Mouse (Mus musculus): ENCODE results near the gene Psg16. TPM values are rescaled to one million over a fixed set of nuclear protein-coding genes. Genes with fewer than 3 reads are reported as not detected.
A peak's percentile ranks its signal among the peaks of the same experiment; 100 is the strongest.

Psg16 gene
- 1 to 10 TPM in 1 of 2 experiments, under 1 TPM in 1; 0.13 to 1.4 TPM for polyA plus RNA-seq (2017; shearing (Covaris generic))

DNA sequence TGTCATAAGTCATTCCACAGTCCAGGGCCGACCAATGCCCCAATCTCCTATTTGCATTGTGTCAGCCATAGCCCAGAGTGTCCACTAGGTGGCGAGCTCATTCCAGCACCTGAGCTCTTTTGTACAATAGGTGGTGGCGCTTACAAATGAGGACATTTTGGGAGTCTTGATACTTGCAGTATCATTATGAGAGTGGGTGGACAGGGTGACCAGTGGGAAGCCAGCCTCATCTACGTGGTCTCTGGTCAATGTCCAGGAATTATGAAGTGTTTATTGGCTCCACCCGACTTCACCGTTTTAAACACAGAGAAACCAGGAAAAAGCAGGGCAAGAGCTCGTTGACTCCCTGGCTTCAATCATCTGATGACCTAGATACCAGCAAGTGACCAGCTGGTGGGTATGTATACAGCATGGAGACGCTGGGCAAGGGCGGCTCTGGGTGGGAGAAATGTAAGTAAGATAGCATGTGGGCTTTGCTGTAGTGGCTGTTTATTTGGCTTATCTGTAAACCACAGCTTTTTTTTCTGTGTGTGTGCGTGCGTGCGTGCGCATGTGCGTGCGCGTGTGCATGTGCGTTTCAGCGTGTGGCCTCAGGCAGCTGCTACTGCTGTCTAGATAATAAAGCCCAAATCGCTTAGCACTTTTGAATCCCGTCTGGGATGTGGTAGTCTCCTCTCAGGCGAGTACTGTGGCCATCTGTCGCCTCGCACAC is at the start of gene Psg16:
Gene Psg16 (plus strand): TSS at position 137 of the 712 bp plus-strand sequence.
- ATAC-seq, result peak; percentile 71

DNA sequence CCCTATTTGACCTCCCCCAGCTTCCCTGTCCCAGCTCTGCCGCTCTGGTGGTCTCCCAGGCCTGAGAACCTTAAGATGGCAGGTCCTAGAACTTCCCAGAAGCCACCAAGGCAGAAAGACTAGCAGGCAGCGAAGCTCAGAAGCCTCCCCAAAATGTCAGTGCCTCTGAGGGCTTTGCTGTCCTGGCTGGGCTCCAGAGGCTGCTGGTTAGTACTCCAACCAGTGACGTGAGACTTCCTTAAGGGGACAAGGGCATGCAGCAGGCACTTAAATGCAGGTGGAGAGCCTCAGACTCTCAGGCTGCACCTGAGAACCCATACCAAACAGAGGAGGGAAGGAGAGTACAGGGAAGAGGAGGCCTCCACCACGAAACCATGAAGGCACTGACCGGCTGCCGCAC is 49.7 kb upstream of the Psg16 start:
- no peak for ATAC-seq

DNA sequence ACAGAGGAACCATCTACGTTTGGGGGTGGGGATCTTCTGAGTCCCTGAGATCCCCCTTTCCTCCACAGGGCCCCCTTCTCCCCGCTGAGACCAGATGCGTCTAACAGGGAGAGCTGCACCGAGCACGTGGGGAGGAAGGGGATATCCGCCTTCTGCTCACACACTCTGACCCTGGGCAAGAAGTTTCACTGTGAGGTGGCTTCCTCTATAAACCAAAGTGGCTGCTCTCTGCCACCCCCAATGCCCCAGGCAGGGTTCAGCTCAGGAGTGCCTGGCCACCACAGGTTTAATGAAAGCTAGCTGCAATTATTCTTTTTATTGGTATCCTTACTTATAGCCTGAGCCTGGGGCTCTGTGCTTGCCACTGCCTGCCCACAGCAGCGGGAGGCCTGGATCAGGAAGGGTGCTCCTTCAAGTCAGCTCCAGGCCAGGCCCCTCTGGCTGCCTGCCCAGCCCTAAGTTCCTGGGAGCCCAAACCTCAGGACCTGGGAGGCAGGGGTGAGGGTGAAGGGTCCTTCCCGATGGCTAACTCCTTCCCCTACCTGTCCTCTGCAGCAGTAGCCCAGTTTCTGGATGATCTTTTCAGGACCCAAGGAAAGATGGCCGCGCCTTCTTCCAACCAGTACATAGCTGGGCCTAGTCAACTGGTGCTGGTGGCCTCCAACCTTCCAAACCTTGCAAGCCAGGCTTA is 48.9 kb upstream of the Psg16 start:
- ATAC-seq, result peak; percentile 58

DNA sequence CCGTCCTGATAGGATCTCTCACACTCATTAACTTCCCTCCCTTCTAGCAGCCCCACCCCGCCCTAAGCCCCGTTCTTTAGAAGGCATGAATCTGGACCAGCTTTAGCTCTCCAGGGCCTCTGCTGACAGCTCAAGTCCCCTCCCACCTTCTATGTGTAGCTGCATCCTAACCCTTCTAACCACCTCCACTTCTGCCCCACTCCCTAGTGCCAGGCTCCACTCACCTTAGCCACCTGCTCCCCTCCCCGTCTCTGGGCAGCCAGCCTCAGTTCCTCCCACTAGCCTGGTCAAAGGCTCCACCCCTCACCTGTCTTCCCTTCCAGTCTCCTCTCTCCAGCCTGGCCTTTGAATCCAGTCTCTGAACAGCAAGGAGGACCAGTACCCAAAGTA is 48.3 kb upstream of the Psg16 start:
- ATAC-seq, result no peak

DNA sequence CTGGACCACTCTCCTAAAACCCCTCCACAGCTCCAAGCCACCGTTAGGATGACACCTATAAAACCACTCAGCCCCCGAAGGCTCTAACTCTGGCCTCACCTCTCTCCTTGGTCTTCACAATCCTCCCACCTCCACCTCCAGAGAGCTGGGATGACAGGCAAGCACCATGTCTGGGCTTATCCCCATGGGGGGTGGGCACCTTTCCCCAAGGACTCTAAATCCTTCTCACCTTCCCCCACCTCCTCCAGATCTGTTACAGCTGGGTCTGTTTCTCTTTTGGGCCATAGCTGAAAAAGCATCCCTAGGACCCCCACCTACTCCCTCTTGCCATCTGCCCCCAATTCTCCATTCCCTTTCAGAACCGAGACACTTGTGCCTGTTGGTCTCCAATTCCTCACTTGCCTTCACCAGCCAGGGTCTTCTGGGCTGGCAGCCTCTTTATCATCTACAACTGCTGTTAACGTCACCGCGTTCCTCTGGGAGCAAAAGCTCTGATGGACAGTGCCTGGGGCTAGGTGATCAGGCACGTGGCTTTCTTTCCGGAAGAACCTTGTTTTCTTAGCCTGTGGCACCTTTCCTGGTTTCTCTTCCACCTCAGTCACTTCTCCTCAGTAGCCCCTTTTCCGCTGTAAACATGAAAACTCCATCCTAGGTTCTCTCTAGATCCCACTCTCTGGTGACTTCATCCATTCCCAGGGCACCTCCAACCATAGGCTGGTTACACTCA is 47.8 kb upstream of the Psg16 start:
- no peak for ATAC-seq

DNA sequence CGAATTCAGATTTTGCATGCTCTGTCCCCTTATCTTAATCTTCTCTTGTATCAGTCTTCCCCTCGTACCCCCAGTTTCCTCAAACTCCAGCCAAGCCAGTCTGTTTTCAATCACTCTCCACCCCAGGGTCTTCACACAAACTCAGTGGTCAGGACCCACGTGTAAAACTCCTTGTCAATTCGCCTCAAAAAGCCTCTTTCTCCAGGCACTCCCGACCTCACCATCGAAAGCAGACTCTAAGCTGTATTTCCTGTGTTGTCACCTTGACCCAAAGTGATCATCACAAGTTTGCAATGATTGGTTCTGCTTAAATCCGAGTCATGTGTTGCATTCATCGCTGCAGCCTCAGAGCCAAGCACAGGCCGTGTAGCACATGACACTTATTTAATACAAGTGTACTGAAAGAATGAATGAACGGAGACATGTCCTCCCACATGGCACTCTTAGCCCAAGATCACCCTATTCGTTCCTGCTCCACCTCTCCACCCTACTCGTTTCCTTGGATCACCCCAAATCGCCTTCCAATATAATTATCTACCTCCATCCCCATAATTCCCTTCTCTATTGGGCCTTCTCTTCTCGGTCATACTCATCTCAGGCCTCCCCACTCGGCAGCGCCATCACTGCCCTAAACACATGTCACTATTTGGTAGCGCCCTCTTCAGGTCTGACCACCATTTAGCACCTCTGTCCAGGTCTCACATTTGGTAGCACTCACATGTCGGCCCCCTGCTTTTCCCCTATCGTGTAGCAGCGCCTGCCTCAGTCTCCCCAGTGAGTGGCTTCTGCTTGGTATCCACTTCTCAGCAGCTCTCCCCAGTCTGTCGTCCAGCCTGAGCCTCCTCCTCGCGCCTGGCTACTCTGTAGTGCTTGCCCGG is 46.9 kb upstream of the Psg16 start:
- ATAC-seq, result peak; percentile 68

DNA sequence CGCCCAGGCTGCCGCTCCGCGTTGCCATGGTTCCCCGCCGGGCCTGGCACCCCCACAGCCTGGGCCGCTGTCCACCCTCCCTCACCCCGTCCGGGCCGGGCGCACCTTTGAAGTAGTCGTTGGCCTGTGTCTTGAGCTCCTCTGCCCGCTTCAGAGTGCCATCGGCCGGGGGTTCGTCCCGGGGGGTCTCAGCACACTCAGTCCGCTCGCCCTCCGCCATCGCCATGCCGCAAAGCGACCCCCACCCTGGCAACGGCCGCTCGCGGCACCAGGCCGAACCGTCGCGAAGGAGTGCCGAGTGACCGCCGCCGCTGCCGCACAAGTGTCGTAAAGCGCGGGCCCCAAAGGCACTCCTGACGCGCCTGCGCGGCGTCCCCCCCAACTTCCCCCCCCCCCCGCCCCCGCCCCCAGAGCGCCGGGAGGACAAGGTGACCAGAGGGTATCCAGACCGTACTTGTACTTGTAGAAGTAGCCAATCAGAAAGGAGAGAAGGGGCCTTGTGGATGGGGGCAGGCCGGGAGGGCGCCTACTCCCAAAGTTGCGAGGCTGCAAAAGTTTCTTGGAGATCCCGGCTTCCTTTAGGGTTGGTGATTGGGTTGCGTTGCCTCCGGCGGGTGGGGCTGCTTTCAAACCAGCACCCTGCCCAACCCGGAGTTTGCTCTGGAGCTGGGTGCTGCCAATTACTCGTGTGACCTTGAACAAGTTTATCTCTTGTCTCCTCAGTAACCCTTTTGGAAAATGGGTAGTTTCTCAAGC is 46.1 kb upstream of the Psg16 start, which contains the start of gene Ppp5c:
Gene Ppp5c (minus strand): TSS at position 337 of the 756 bp plus-strand sequence.
- peak; percentile 12 for ATAC-seq

DNA sequence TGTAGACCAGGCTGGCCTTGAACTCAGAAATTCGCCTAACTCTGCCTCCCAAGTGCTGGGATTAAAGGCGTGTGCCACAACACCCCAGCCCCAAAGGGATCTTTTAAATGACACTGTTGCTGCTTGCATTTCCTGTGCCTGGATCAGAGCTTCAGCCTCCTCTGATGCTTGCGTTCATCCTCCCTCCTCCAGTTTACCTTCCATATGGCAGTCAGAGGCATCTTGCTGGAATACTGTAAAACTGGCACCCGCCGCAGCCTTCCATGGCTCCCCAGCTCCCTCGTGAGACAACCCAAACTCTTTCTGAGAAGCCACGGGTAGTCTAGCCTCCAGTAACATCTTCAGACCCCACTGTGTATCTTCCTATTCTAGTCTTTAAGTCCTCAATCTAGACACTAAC is 44.9 kb upstream of the Psg16 start:
- ATAC-seq, result no peak

DNA sequence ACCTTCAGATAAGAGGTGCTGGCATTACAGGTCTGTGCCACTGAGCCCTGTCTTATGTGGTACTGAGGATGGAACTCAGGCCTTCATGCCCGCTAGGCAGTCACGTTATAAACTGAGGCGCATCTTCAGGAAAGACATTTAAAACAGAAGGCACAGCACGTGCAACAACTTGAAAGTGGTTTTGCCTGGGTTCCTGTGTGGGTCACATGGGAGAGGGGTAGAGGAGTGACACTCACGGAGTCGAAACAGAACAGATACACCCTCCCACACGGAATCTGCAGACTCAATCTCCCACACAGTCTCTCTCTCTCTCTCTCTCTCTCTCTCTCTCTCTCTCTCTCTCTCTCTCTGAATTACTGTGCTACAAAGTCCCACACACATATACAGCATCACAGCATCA is 43.6 kb upstream of the Psg16 start:
- ATAC-seq, result peak; percentile 43

DNA sequence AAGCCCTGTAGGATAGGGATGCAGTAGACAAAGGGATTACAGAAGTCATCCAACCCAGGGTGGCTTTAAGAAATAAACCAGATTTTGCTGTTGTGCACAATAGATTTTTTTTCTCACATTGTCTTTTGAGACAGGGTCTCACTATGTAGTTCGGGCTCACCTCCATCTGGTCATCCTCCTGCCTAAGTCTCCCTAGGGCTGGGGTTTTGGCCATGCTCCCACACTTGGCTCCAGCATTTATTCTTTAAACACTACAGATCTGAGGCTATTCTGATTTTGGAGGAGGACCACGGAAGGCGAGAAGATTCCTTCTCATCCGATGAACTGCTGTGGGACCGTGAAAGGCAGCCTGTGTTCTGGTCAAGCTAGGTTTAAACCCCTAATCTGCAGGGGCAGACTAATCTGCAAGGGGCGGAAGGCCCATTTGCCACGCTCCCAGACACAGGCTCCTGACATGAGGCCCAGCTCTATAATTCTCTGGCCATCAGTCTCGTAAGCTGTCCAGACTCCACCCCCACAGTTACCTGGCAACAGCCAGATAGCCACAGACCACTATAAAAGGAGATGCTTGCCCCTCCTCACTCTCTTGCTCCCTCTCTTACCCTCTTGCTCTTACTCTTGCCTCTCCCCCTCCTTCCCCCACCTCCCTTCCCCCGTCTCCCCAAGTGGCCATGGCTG is 35.7 kb upstream of the Psg16 start:
- ATAC-seq, result no peak

DNA sequence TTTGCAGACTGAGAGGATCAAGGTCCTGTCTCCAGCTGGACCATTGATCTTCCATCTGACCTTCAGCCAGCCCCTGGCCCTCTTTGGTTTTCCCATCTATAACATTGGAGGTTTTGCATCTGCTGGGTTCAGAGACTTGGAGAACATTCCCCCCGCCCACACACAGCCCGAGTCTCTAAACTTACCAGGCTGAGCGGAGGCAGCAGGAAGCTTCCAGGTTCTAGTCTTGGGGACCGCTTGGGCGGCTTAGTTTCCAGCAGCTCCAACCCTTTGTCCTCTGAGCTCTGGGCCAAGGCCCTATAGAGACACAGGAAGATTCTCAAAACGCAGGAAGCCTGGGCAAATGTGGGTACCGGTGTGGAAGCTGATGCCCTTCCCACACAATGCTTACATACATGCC is 34.5 kb upstream of the Psg16 start:
- no peak for ATAC-seq

DNA sequence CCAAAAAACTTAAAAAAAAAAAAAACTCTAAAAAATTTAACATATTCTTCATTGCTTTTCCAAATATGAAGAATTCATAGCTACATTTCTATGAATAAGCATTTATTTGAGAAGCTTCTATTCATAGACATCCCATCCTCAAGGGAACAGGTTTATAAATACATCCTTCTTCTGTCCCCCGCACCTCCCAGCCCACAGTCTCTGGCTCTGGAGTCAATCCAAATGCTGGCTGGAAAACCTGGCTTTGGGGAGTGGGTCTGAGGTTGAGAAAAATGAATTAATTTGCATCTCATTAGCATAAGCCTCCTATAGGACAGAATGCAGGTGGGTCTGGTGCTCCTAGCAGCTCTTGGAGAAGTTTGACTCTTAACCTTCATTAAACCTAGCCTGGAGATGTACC is 28.1 kb upstream of the Psg16 start:
- no peak for ATAC-seq

DNA sequence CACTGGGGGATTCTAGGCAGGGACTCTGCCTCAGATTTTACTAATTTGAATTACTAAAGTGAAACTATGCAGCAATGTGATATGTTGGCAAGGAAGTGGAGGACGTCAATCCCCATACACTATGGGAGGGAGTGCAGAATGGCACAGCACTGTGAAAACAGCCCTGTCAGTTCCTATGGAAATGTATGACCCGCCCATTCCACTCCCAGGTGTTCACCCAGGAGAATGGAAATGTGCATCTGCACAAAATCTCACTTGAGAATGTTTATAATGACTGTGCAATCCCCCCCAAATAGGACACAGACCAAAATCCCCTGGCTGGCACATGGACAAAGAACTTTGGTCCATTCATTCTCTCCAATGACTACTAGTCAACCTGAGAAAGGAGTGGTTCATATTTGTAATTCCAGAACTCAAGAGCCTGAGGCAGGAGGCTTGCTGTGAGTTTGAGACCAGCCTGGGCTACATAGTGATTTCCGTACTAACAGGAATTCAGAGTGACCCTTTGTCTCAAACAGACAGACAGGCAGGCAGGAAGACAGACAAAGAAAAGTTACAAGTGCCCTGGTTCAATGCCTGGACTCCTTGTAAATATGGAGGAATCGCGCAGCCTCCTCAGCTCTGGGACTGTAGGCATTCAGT is 26.7 kb upstream of the Psg16 start:
- no peak for ATAC-seq

DNA sequence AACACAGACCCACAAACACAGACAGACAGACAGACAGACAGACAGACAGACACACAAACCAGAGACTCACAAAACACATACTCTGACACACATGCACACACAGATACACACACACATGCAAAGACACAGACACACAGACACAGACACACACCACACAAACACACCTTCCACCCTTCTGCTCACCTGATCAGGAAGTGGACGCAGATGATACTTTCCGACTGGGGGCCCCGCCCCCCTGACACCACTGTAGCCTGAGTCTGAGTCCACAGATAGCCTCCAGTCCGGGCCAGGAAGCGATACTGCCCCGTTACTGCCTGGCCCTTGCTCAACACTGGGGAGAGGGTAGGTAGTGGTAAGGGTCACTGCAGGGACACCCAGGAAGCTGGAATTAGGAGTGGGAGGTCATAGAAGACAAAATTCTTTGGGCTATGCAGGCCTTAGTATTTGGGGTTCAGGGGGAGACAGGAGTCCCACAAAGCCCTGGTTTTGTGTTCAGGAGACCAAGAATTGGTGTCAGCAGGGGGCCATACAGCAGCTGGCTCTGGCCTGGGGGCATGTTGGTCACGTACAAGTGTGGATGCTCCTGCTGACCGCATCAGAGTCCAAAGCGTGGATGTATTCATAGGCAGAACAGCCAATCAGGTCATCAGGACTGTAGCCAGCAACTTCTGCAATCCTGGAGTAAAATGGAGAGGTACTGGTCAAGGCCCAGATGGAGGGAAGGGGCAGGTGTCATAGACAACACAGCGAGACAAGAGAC is 25.2 kb upstream of the Psg16 start:
- no peak for ATAC-seq

DNA sequence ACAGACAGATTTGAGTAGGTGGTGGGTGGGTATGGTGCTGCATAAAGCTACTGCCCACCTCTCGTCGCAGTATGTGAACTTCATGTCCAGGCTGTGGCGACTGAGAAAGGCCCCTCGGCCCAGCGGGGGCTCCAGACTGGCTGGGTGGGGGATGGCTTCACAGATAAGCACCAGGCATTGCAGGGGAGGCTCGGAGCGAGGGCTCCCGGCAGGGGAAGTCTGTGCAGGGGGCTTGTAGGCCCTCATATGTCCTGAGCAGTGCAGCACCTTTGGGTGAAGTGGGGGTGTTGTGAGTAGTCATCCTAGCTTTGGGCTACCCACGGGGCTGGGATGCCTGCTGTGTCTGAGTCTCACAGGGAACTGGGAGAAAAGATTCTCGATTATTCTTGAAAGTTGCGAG is 23.3 kb upstream of the Psg16 start:
- no peak for ATAC-seq

DNA sequence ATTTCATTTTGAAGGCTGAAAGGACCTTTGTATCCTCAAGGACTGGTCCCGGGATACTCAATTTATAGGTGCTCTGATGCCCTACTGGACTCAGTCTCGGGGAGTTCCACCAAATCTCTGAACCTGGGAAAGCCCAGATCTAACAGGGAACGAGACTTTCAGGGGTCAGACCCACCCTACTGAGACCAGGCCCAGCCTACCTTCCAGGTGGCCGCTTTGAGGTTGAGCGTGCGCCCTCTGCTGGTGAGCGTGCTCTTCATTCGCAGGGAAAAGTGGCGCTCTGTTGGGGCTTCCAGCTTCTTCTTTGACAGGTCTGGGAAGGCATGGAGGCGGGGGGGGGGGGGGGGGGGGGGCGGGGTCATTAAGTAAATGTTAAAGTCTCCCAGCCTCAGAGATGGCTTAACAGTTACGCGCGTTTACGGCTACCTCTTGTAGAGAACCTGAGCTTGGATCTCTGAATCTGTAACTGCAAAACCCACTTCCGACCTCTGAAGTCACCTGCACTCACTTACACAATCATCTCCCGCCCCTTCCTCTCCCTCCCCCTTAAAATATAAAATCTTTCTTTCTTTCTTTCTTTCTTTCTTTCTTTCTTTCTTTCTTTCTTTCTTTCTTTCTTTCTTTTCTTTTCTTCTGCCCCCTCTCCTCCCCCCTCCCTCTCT is 22.8 kb upstream of the Psg16 start:
- ATAC-seq, result peak; percentile 87

DNA sequence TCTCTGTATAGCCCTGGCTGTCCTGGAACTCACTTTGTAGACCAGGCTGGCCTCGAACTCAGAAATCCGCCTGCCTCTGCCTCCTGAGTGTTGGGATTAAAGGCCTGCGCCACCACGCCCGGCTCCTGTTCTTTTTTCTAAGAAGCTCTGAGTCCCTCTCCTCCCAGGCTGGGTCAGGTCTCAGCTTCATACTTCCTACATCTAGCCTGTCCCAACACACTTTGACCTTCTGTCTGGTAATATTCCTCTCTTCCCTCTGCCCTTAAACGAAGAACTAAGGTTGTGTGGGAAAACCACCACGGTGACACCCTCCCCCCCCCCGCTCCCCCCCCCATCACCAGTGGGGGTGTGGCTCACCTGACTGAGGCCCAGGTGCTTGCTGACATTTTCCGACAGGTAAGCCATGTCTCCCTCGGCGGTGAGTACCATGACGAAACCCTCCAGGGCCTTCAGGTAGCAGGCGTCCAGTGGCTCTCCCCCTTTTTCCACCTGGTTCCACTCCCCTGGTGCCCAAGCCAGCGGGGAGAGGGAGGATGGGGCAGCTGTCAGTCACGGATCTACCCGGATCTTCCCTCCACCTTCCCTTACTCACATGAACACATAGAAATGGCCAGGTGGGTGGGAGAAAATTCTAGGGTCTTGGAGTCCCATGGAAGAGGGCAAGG is 19.4 kb upstream of the Psg16 start:
- no peak for ATAC-seq

DNA sequence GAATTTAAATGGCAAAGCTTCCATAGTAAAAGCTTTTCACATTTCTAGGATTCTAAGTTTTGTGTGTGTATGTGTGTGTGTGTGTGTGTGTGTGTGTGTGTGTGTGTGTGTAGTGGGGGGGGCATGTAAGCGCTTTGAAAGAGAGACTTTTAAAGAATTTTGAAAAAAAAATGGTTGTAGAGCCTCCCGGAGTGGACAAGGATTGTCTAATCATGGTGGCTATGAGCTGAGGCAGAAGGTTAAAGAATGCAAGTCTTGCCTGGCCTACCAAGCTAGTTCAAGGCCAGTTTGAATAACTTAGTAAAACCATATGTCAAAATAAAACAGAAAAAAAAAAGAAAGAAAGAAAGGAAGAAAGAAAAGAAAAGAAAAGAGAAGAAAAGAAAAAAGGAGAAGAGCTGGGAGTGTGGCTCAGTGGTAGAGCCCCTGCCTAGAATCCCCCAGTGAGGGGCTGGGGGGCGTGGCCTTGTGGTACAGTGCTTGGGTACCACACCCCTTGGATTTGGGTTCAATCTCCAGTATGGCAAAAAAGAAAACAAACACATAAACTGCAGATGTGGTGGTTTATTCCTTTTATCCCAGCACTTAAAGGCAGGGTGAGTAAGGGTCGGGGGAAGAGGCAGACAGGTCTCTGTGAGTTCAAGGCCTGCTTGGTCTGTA is 18.4 kb upstream of the Psg16 start:
- no peak for ATAC-seq

All from CD4-positive, CD25-positive, alpha-beta regulatory T cell, adult 4 months (primary cell).